Mouse (Mus musculus): ENCODE results near the gene Nudcd3. TPM values are rescaled to one million over a fixed set of nuclear protein-coding genes. Genes with fewer than 3 reads are reported as not detected.

The Nudcd3 gene
- 60.2 to 62.6 TPM (median 60.9 TPM) in 4 replicates for total RNA-seq (2023)

GRCm38 (mm10) chr11:6200087-6200569 lies at the start of gene Nudcd3:
TSS of gene Nudcd3 (minus strand) at chr11:6200415.

GRCm38 (mm10) chr11:6230012-6230411 lies 29.8 kb upstream of the Nudcd3 start, which contains the start of gene Npc1l1:
TSS of gene Npc1l1 (minus strand) at chr11:6230143.

DNA sequence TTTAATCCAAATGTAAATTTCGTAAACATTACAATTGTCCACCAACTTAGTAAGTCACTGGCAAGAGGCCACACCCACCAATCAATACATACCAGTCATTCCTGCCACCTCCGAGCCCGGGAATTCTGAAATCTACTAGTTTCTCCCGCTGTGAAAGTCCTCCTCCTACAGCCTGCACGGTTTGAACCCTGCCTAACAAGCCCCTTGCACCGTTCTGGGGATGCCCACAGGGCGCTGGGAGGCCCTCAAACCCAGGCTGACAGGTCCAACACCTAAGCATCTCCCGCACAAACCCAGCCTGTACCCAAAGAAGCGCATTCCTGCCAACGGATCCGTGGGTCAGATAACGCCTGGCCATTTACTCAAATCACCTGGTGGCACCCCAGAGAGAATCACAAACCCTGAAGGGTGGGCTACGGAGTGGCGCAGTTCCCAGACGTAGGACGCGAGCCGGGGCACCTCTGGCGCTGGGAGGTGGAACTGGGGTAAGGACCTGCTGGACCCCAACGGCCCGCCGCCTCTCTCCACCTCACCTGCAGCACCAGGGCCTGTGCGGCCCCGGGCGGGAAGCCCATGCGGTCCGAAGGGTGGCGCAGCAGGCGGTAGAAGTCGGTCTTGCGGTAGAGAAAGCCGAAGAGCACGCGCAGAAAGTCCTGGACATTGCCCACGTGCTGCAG lies 667 bp downstream of the Nudcd3 start, which contains the start of gene A730071L15Rik:
TSS of gene A730071L15Rik (plus strand) at position 620 of the 677 bp plus-strand sequence.

GRCm38 (mm10) chr11:6066176-6066575 lies 134.0 kb downstream of the Nudcd3 start, which contains the start of gene Camk2b:
TSS of gene Camk2b (minus strand) at chr11:6066362.

Other genes with a start within 250 kb of the Nudcd3 start
- gene Ykt6, start 244.7 kb downstream of the Nudcd3 start, total RNA-seq (2023): 67.3 to 78.6 TPM (median 71.8 TPM) in 4 replicates
- gene Camk2b, start 134.1 kb downstream of the Nudcd3 start, total RNA-seq (2023): 0.35 to 0.89 TPM (median 0.68 TPM) in 4 replicates
- gene A730071L15Rik, start 386 bp downstream of the Nudcd3 start, total RNA-seq (2023): 0.36 to 0.72 TPM in 2 of 4 replicates, not detected in the others
- gene Npc1l1, start 29.7 kb upstream of the Nudcd3 start, total RNA-seq (2023): 0.12 to 0.18 TPM (median 0.13 TPM) in 3 of 4 replicates, not detected in the other
- 67.8 to 72.3 TPM (median 71.4 TPM) in 4 replicates for gene Ddx56, start 67.4 kb upstream of the Nudcd3 start, total RNA-seq (2023)
- 35.8 to 37.5 TPM (median 36.6 TPM) in 4 replicates for gene Tmed4, start 74.5 kb upstream of the Nudcd3 start, total RNA-seq (2023)
- 183 to 197 TPM (median 187 TPM) in 4 replicates for gene Ogdh, start 91.2 kb upstream of the Nudcd3 start, total RNA-seq (2023)
- gene Zmiz2, start 188.7 kb upstream of the Nudcd3 start, total RNA-seq (2023): 172 to 185 TPM (median 179 TPM) in 4 replicates
- 958 to 1,167 TPM (median 1,125 TPM) in 4 replicates for gene Ppia, start 215.0 kb upstream of the Nudcd3 start, total RNA-seq (2023)
- gene H2afv, start 244.0 kb upstream of the Nudcd3 start, total RNA-seq (2023): 50.9 to 57.2 TPM (median 53.9 TPM) in 4 replicates